Comparison of ENCODE assay signal across 19 mouse cellular contexts in the genomic region with DNA sequence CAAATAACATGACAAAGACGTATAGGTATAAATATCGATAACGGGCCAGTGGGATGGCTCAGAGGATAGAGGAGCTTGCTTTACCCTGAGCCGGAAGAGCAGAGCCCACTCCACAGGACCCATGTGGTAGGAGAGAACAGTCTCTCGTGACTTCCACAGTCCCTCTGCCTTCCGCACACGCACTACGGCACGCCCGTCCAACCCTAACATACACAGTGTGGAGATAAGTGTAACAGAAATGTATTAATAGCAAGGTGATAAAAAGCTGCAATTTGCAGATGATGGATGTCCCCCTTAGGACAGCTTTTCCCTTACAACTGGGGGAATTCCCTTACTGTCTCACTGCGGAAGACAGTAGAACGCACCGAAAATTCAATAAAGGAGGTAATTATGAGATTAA. TPM values are rescaled to one million over a fixed set of nuclear protein-coding genes. Genes with fewer than 3 reads are reported as not detected.
DNase-seq lines count a peak whose midpoint lies in the region; ATAC-seq lines count a peak whose summit lies in the region.
"Had no signal": no experiment of that assay in that cellular context is flagged by ENCODE, and none has a peak within 500 bp of the region (broad histone marks: within the 10 kb centered on the region; RNA-seq: fewer than 3 reads in every experiment).

No protein-coding gene starts in this region.

- WGBS in heart, embryonic 15.5 days = 47% methylated on average over 13 of the region's 13 CpGs
- 61% methylated on average over 13 of the region's 13 CpGs for WGBS in heart, embryonic 11.5 days (ENCODE audit: insufficient replicate concordance)
- 73% methylated on average over 13 of the region's 13 CpGs for WGBS in neural tube, embryonic 13.5 days
- 46% methylated on average over 13 of the region's 13 CpGs for WGBS in liver, embryonic 15.5 days (ENCODE audit: insufficient replicate concordance)

- H3K4me1 ChIP-seq in heart, embryonic 15.5 days (replicated peaks) = peaks cover 28% of the 10 kb centered on the region
- H3K4me1 ChIP-seq in heart, embryonic 11.5 days (ENCODE audit: control insufficient read depth, insufficient read depth, low read length) = peaks cover 20% of the 10 kb centered on the region
- peaks cover 15% of the 10 kb centered on the region for H3K4me1 ChIP-seq in neural tube, embryonic 13.5 days (replicated peaks)
- peaks cover 30% of the 10 kb centered on the region for H3K4me1 ChIP-seq in liver, embryonic 15.5 days (replicated peaks)

- H3K27me3 ChIP-seq in heart, embryonic 15.5 days = no peaks in the 10 kb centered on the region
- no peaks in the 10 kb centered on the region for H3K27me3 ChIP-seq in heart, embryonic 11.5 days (ENCODE audit: control insufficient read depth, insufficient read depth, low read length)
- no peaks in the 10 kb centered on the region for H3K27me3 ChIP-seq in neural tube, embryonic 13.5 days
- H3K27me3 ChIP-seq in liver, embryonic 15.5 days = no peaks in the 10 kb centered on the region
- H3K27me3 ChIP-seq: embryonic facial prominence, embryonic 13.5 days had no signal

- H3K9ac ChIP-seq in heart, embryonic 15.5 days = no peak overlapping the region
- no peak overlapping the region for H3K9ac ChIP-seq in heart, embryonic 11.5 days (ENCODE audit: low read depth, low read length)
- no peak overlapping the region for H3K9ac ChIP-seq in neural tube, embryonic 13.5 days
- H3K9ac ChIP-seq in liver, embryonic 15.5 days = 0 out of 2 replicates have a peak overlapping the region, but pooled peaks have one; percentile 9
- H3K9ac ChIP-seq: embryonic facial prominence, embryonic 13.5 days; forebrain, postnatal 0 days had no signal

- no peak overlapping the region for H3K4me3 ChIP-seq in heart, embryonic 15.5 days
- no peak overlapping the region for H3K4me3 ChIP-seq in heart, embryonic 11.5 days (ENCODE audit: low read depth, low read length)
- no peak overlapping the region for H3K4me3 ChIP-seq in neural tube, embryonic 13.5 days
- H3K4me3 ChIP-seq in liver, embryonic 15.5 days (replicated peaks) = 0 out of 2 replicates have a peak overlapping the region, but pooled peaks have one; percentile 6
- H3K4me3 ChIP-seq: embryonic facial prominence, embryonic 13.5 days had no signal

- no peak for DNase-seq in neural tube, embryonic 10.5 days (ENCODE audit: extremely low spot score, low spot score)
- no peak for DNase-seq in frontal cortex, postnatal 25 days (ENCODE audit: low spot score in 2 of 2)
- no peak for DNase-seq in testis, postnatal 14 days (ENCODE audit: low spot score)
- DNase-seq: B cell, adult 2 months; cerebellum, postnatal 14 days; forebrain, postnatal 0 days; gastrocnemius, postnatal 14 days; heart, postnatal 4 days; kidney, adult 9 months; right cerebral cortex, postnatal 25 days; thymus, postnatal 14 days had no signal

- ATAC-seq in heart, embryonic 15.5 days (replicated peaks; ENCODE audit: insufficient number of reproducible peaks, insufficient read depth, low FRiP score, low read depth) = 0 out of 2 replicates have a peak, but pooled peaks have one; percentile 33
- ATAC-seq in heart, embryonic 11.5 days (replicated peaks; ENCODE audit: insufficient number of reproducible peaks, low FRiP score, low TSS enrichment) = no peak
- peak; percentile 53; the same call in 1 of the 2 replicates for ATAC-seq in neural tube, embryonic 13.5 days (ENCODE audit: low read depth)
- peak; percentile 78 for ATAC-seq in liver, embryonic 15.5 days (ENCODE audit: insufficient read depth)
- no peak for ATAC-seq in monocyte, adult 5-6 weeks (replicated peaks; ENCODE audit: insufficient number of reproducible peaks, low FRiP score, low TSS enrichment, poor library complexity, severe bottlenecking)
- ATAC-seq: activated CD4-positive, CD25-positive, alpha-beta regulatory T cell, adult 4 months; forebrain, postnatal 0 days had no signal

- H3K9me3 ChIP-seq in heart, embryonic 15.5 days (replicated peaks) = no peaks in the 10 kb centered on the region
- H3K9me3 ChIP-seq in heart, embryonic 11.5 days (replicated peaks; ENCODE audit: control insufficient read depth, low read length) = no peaks in the 10 kb centered on the region
- 0 out of 2 replicates have a peak, but pooled peaks cover 6% of the 10 kb centered on the region for H3K9me3 ChIP-seq in neural tube, embryonic 13.5 days
- H3K9me3 ChIP-seq in liver, embryonic 15.5 days (replicated peaks) = no peaks in the 10 kb centered on the region
- H3K9me3 ChIP-seq: embryonic facial prominence, embryonic 13.5 days had no signal

- H3K27ac ChIP-seq in heart, embryonic 15.5 days = peak overlapping the region; percentile 65
- no peak overlapping the region for H3K27ac ChIP-seq in heart, embryonic 11.5 days (ENCODE audit: low read depth, low read length)
- H3K27ac ChIP-seq in neural tube, embryonic 13.5 days (replicated peaks) = no peak overlapping the region
- peak overlapping the region; percentile 63 for H3K27ac ChIP-seq in liver, embryonic 15.5 days (replicated peaks)
- H3K27ac ChIP-seq: macrophage had no signal

- H3K36me3 ChIP-seq in heart, embryonic 15.5 days = no peaks in the 10 kb centered on the region
- no peaks in the 10 kb centered on the region for H3K36me3 ChIP-seq in heart, embryonic 11.5 days (ENCODE audit: control insufficient read depth, insufficient read depth, low read length)
- 0 out of 2 replicates have a peak, but pooled peaks cover 14% of the 10 kb centered on the region for H3K36me3 ChIP-seq in neural tube, embryonic 13.5 days
- no peaks in the 10 kb centered on the region; the same call in 1 of the 2 replicates for H3K36me3 ChIP-seq in liver, embryonic 15.5 days (replicated peaks)

- peak overlapping the region; percentile 14; the same call in 1 of the 2 replicates for H3K4me2 ChIP-seq in heart, embryonic 15.5 days
- H3K4me2 ChIP-seq in heart, embryonic 11.5 days = no peak overlapping the region
- H3K4me2 ChIP-seq in neural tube, embryonic 13.5 days = no peak overlapping the region
- H3K4me2 ChIP-seq in liver, embryonic 15.5 days = peak overlapping the region; percentile 51
- H3K4me2 ChIP-seq: embryonic facial prominence, embryonic 13.5 days had no signal

RNA-seq across cellular contexts. Expression of gene St3gal3, which starts 25.1 kb away (rescaled TPM):
- polyA plus RNA-seq in heart, embryonic 15.5 days (2015; fragmentation: Nextera tagmentation; extraction: Ambion mirVana) = 7.5 and 8.3 TPM in 2 replicates
- polyA plus RNA-seq in heart, embryonic 11.5 days (2014; fragmentation: Nextera tagmentation; extraction: Ambion mirVana) = 5.2 and 6.9 TPM in 2 replicates
- polyA plus RNA-seq in neural tube, embryonic 13.5 days (2015; fragmentation: Nextera tagmentation; extraction: Ambion mirVana) = 10.9 and 12.2 TPM in 2 replicates
- 2.0 and 2.2 TPM in 2 replicates for polyA plus RNA-seq in liver, embryonic 15.5 days (2015; fragmentation: Nextera tagmentation; extraction: Ambion mirVana)
- 2.3 to 4.7 TPM (median 3.3 TPM) in 3 replicates for total RNA-seq in monocyte, adult 5-6 weeks (2017)

Comparison
In these comparisons a context has a peak if more than half of its experiments do, and no peak if none do; other contexts are left out.
1. ATAC-seq: peak in heart, embryonic 15.5 days (single experiment), neural tube, embryonic 13.5 days (single experiment) and liver, embryonic 15.5 days (single experiment); none in heart, embryonic 11.5 days (single experiment) and monocyte, adult 5-6 weeks (single experiment).
2. H3K27ac ChIP-seq: peak in heart, embryonic 15.5 days (single experiment) and liver, embryonic 15.5 days (single experiment); none in heart, embryonic 11.5 days (single experiment) and neural tube, embryonic 13.5 days (single experiment).
3. H3K4me2 ChIP-seq: peak in heart, embryonic 15.5 days (single experiment) and liver, embryonic 15.5 days (single experiment); none in heart, embryonic 11.5 days (single experiment) and neural tube, embryonic 13.5 days (single experiment).